Mouse (Mus musculus) heart, embryonic 14.5 days (tissue): Measurements from ENCODE around the gene Srsf1. TPM values are rescaled to one million over a fixed set of nuclear protein-coding genes. Genes with fewer than 3 reads are reported as not detected.

Source experiments
- polyA plus RNA-seq: library from polyadenylated mRNA; unstranded; fragments of >200 nt; fragmentation: Nextera tagmentation; extraction: Ambion mirVana; gene quantifications from 2 replicates; pipeline ENCODE4 v1.2.1, GENCODE M21; 2014

Gene Srsf1
- polyA plus RNA-seq, 1 experiment from 2014 or later, result 192 TPM

Other genes starting within 250 kb of the Srsf1 start
- gene Lpo, start 219.1 kb upstream of the Srsf1 start, polyA plus RNA-seq, result 0.11 TPM in 1 of 2 replicates, not detected in the other
- gene Mks1, start 194.2 kb upstream of the Srsf1 start, polyA plus RNA-seq, result 6.5 and 7.0 TPM in 2 replicates
- 0.19 and 0.63 TPM in 2 replicates for gene Epx, start 171.8 kb upstream of the Srsf1 start, polyA plus RNA-seq
- not detected in 2 replicates for gene Olfr462, start 155.1 kb upstream of the Srsf1 start, polyA plus RNA-seq
- gene Olfr463, start 150.0 kb upstream of the Srsf1 start, polyA plus RNA-seq, result not detected in 2 replicates
- not detected in 2 replicates for gene Olfr464, start 126.4 kb upstream of the Srsf1 start, polyA plus RNA-seq
- 15.7 and 17.3 TPM in 2 replicates for gene Dynll2, start 59.8 kb upstream of the Srsf1 start, polyA plus RNA-seq
- 23.9 and 26.2 TPM in 2 replicates for gene Vezf1, start 20.9 kb downstream of the Srsf1 start, polyA plus RNA-seq
- gene Cuedc1, start 50.7 kb downstream of the Srsf1 start, polyA plus RNA-seq, result 14.3 and 17.0 TPM in 2 replicates
- gene Mrps23, start 157.0 kb downstream of the Srsf1 start, polyA plus RNA-seq, result 95.0 and 97.4 TPM in 2 replicates
- gene Ccdc182, start 246.7 kb downstream of the Srsf1 start, polyA plus RNA-seq, result not detected in 2 replicates